Mouse (Mus musculus) layer of hippocampus, adult 2 months (tissue): ENCODE measurements around the gene Stkld1. TPM values are rescaled to one million over a fixed set of nuclear protein-coding genes. Genes with fewer than 3 reads are reported as not detected.
"Not testable (repeated sequence)": the region's sequence is repeated elsewhere in the genome, so short reads cannot be mapped to it uniquely, and the experiment has no call there.

Source experiments
- DNase-seq, 2 experiments: peaks; one replicate each; pipeline ENCODE4 v3.0.0; 2022; ENCODE audit warnings: low spot score in 2 of 2
- H3K27ac ChIP-seq: fragments of 200-600 bp; 2 replicates; pipeline ENCODE4 v1.8.1; 2022
- H3K4me3 ChIP-seq: fragments of 200-600 bp; 2 replicates; pipeline ENCODE4 v1.8.1; 2022; ENCODE audit warnings: mild to moderate bottlenecking
- CTCF ChIP-seq: fragments of 200-600 bp; conservative IDR thresholded peaks from 2 replicates; pipeline ENCODE4 v1.8.1; 2022; ENCODE audit warnings: antibody characterized with exemption, mild to moderate bottlenecking, moderate library complexity
- long read RNA-seq, 2 experiments: library from polyadenylated mRNA; stranded (forward); transcript quantifications; one replicate each; pipeline ENCODE4 v2.0.0; 2021; ENCODE audit warnings: borderline mapping rate in 2 of 2
- total RNA-seq, 2 experiments: library from RNA; stranded (reverse); gene quantifications; 2 replicates each; pipeline ENCODE4 v1.2.3; 2021

The Stkld1 gene
- under 1 TPM in 1 of 2 experiments, not detected in 1; 0.27 TPM for total RNA-seq
- long read RNA-seq, experiment 1: 0 reads
- long read RNA-seq, experiment 2: 0 reads

- Histone ChIP-seq H3K27ac (peak within 1 kb of the TSS; percentile 93), H3K4me3 (peak within 1 kb of the TSS; percentile 94)
- no peak; the same call in 1 of the 2 replicates for TF ChIP-seq CTCF
- DNase-seq: peak; percentile 90
These were observed at the start of gene Stkld1, which contains the start of gene Surf4 for GRCm38 (mm10) chr2:26933304-26934055. TSS of gene Stkld1 (plus strand) at chr2:26934047. TSS of gene Surf4 (minus strand) at chr2:26933928.

- not testable (repeated sequence) for H3K27ac ChIP-seq, DNase-seq
These were observed 48.3 kb upstream of the Stkld1 start for GRCm38 (mm10) chr2:26885541-26885940.

GRCm38 (mm10) chr2:26886170-26886569 is 47.7 kb upstream of the Stkld1 start:
- not testable (repeated sequence) for H3K4me3 ChIP-seq, DNase-seq, H3K27ac ChIP-seq

More at GRCm38 (mm10) chr2:26885541-26885940, 48.3 kb upstream of the Stkld1 start:
- not testable (repeated sequence) for H3K4me3 ChIP-seq

- DNase-seq: no peak
- peak; percentile 56 for TF ChIP-seq CTCF
- Histone ChIP-seq H3K27ac (no peak overlapping the region), H3K4me3 (no peak overlapping the region)
These were observed 37.9 kb upstream of the Stkld1 start for GRCm38 (mm10) chr2:26895898-26896297.

GRCm38 (mm10) chr2:26900731-26901130 is 33.1 kb upstream of the Stkld1 start:
- TF ChIP-seq CTCF: no peak
- Histone ChIP-seq H3K4me3 (no peak overlapping the region), H3K27ac (no peak overlapping the region)
- no peak for DNase-seq

- no peak for DNase-seq
- no peak for TF ChIP-seq CTCF
- peak overlapping the region; percentile 92; the same call in 1 of the 2 replicates for H3K27ac ChIP-seq
- peak overlapping the region; percentile 90 for H3K4me3 ChIP-seq
These were observed 31.9 kb upstream of the Stkld1 start for GRCm38 (mm10) chr2:26901834-26902400.

- peak; percentile 95 to 97 for DNase-seq
- peak within 1 kb of the TSS; percentile 90 for H3K4me3 ChIP-seq
- H3K27ac ChIP-seq: peak within 1 kb of the TSS; percentile 92
- TF ChIP-seq CTCF: no peak
These were observed 31.2 kb upstream of the Stkld1 start, which contains the start of gene Surf6 for GRCm38 (mm10) chr2:26902467-26903220. TSS of gene Surf6 (minus strand) at chr2:26902879.

- no peak for TF ChIP-seq CTCF
- Histone ChIP-seq H3K27ac (peak overlapping the region; percentile 92), H3K4me3 (peak overlapping the region; percentile 90)
- no peak for DNase-seq
These were observed 30.5 kb upstream of the Stkld1 start for GRCm38 (mm10) chr2:26903311-26903710.

GRCm38 (mm10) chr2:26905936-26906335 is 27.9 kb upstream of the Stkld1 start:
- Histone ChIP-seq H3K4me3 (no peak overlapping the region), H3K27ac (no peak overlapping the region)
- TF ChIP-seq CTCF: no peak
- DNase-seq: no peak

- TF ChIP-seq CTCF: no peak
- Histone ChIP-seq H3K4me3 (no peak overlapping the region), H3K27ac (no peak overlapping the region)
- DNase-seq: no peak
These were observed 27.4 kb upstream of the Stkld1 start for GRCm38 (mm10) chr2:26906431-26906830.

- no peak for DNase-seq
- TF ChIP-seq CTCF: peak; percentile 82
- no peak overlapping the region for H3K27ac ChIP-seq
- no peak overlapping the region for H3K4me3 ChIP-seq
These were observed 26.7 kb upstream of the Stkld1 start for GRCm38 (mm10) chr2:26907109-26907508.

GRCm38 (mm10) chr2:26908710-26909386 is 25.0 kb upstream of the Stkld1 start:
- peak overlapping the region; percentile 11; the same call in 1 of the 2 replicates for H3K27ac ChIP-seq
- no peak for DNase-seq
- TF ChIP-seq CTCF: no peak
- H3K4me3 ChIP-seq: peak overlapping the region; percentile 91

- peak; percentile 63 for TF ChIP-seq CTCF
- H3K4me3 ChIP-seq: peak overlapping the region; percentile 91
- DNase-seq: no peak
- peak overlapping the region; percentile 95; the same call in 1 of the 2 replicates for H3K27ac ChIP-seq
These were observed 24.5 kb upstream of the Stkld1 start for GRCm38 (mm10) chr2:26909387-26909784.
